Mouse (Mus musculus) urinary bladder, postnatal 36 days (tissue): ENCODE data around the gene Icam1.
"Not testable (repeated sequence)": the region's sequence is repeated elsewhere in the genome, so short reads cannot be mapped to it uniquely, and the experiment has no call there.

ENCODE experiments used
- DNase-seq, 2 experiments: peaks; one replicate each; pipeline ENCODE4 v3.0.0; 2022; ENCODE audit warnings: low spot score in 2 of 2, mixed read lengths in 1 of 2

The Icam1 gene

DNA sequence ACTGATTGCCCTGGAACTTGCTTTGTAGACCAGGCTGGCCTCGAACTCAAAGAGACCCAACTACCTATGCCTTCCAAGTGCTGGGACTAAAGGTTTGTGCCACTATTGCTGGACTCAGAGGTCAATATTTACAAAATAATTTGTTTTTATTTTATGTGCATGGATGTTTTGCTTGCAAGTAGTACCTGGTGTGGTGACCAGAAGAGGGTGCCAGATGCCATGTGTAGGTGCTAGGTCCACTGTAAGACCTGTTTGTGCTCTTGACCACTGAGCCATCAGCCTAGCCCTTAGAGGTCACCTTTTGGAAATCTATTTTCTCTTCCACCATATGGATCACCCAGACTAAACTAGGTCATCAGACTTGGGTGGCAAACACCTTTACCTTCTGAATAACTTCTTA, 6.9 kb downstream of the Icam1 start:
- no peak for DNase-seq

DNA sequence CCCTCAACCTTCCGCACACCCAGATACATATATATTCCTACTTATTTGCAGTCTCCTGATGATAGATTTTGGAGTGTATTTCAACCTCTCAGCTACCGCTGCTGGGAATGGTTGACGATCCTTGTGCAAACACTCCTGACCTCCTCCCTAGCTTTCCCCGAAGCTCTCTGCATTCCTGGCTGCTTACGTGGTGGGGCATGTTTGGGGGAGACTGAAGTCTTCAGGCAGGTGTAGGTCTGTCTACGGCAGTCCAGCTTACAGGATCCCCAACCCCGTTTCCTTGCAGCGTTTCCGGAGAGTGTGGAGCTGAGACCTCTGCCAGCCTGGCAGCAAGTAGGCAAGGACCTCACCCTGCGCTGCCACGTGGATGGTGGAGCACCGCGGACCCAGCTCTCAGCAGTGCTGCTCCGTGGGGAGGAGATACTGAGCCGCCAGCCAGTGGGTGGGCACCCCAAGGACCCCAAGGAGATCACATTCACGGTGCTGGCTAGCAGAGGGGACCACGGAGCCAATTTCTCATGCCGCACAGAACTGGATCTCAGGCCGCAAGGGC, 9.5 kb downstream of the Icam1 start:
- no peak for DNase-seq

DNA sequence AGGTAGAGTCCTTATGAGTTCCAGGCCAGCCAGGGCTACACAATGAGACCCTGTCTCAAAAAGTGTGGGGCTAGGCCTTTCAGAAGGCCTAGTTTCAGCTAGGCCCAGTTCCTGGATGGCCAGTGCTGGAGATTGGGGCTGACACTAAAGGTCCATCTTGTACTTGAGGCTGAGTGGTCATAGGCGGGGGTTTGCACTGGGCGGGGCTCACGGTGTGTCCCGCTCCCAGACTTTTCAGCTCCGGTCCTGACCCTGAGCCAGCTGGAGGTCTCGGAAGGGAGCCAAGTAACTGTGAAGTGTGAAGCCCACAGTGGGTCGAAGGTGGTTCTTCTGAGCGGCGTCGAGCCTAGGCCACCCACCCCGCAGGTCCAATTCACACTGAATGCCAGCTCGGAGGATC, 11.1 kb downstream of the Icam1 start:
- no peak for DNase-seq

DNA sequence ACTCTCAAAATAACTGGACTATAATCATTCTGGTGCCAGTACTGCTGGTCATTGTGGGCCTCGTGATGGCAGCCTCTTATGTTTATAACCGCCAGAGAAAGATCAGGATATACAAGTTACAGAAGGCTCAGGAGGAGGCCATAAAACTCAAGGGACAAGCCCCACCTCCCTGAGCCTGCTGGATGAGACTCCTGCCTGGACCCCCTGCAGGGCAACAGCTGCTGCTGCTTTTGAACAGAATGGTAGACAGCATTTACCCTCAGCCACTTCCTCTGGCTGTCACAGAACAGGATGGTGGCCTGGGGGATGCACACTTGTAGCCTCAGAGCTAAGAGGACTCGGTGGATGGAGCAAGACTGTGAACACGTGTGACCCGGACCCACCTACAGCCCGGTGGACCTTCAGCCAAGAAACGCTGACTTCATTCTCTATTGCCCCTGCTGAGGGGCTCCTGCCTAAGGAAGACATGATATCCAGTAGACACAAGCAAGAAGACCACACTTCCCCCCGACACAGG, 12.0 kb downstream of the Icam1 start:
- DNase-seq, result no peak

DNA sequence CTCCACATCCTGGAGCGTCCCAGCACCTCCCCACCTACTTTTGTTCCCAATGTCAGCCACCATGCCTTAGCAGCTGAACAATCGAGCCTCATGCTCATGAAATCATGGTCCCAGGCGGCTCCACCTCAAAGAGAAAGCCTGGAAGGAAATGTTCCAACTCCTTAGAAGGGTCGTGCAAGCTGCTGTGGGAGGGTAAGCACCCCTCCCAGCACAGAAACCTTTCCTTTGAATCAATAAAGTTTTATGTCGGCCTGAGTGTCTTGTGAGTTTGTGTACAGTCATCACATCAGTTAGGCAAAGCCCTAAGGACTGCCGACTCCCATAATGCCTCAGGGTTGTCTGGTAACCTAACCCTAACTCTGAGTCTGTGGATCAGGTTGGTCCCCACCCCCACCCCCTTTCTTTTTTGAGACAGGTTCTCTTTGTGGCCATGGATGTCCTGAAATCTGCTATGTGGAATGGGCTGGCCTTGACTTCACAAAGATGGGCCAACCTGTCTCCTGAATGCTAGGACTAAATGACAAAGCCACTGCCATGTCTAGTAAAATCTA, 12.8 kb downstream of the Icam1 start:
- no peak for DNase-seq

DNA sequence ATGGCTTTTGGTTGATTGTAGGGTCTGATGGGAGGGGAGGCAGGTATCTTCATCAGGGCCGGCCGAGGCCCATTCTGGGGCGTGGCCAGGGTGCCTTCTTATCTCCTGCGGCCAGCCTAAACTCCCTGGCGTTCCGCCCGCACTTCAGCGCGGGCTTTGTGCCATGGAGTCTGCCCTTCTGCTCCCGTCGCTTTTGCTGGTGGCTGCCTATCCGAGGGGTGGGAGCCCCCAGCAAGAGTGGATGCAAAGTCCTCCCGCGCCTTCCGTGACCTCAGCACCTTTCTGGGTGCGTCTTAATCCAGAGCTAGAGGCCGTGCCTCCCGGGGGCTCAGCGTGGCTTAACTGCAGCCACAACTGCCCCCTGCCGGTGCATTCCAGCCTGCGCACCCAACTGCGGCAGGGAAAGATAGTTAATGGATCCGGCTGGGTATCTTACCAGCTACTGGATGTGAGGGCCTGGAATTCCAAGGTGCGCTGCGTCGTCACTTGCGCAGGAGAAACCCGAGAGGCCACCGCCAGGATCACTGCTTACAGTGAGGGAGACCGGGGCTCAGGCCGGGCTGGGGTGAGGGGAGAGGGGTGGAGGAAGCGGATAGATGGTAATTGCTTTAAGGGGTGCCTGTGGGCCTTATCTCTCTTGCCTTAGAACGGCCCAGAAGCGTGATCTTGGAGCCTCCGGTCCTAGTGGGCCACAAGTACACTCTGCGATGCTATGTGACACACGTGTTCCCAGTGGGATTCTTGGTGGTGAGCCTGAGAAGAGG, 13.7 kb downstream of the Icam1 start, which contains the start of gene Icam4:
Gene Icam4, plus strand, starts transcription at position 83 of the 764 bp plus-strand sequence.
- peak; percentile 75 to 85 for DNase-seq

DNA sequence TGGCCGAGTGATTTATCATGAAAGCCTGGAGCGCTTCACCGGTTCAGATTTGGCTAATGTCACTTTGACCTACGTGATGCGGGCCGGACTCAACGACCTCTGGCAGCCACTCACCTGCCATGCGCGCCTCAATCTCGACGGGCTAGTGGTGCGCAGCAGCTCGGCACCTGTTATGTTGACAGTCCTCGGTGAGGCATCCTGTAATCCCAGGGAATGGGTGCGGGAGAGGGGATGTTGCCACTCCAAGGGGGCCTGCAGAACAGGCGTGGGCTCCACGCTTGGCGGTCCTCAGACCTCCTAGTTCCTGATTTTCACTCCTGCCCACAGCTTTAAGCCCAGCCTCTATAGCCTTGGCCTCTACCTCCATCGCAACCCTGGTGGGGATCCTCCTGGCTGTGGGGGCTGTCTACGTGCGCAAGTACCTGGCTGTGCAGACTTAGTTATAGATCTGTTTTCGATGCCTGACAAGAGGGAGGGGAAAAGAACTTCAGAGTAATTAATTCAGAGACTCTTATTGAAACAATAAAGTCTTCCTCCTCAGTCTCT, 14.3 kb downstream of the Icam1 start:
- no peak for DNase-seq

DNA sequence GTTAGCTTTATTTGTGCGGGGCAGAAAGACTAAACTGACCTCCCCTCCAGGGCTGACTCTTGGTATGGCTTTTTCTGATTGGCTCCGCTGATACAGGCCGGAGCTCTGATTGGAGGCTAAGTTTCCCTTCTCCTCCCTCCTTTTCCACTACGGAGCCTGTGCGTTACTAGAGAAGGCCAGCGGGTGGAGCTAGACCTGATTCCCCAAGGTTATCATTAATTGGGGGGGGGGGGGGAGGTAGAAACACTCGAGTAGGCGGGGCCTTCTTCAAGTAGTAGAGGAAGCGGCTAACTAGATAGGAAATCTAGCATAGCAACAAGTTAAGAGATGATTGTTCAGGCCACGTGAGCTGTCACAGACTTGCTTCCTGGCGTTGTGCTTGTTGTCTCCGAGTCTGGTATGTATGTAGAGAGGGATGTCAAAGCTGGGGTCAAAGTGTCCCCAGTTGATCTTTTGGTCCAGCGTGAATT, 15.0 kb downstream of the Icam1 start:
- peak; percentile 69 to 89 for DNase-seq

DNA sequence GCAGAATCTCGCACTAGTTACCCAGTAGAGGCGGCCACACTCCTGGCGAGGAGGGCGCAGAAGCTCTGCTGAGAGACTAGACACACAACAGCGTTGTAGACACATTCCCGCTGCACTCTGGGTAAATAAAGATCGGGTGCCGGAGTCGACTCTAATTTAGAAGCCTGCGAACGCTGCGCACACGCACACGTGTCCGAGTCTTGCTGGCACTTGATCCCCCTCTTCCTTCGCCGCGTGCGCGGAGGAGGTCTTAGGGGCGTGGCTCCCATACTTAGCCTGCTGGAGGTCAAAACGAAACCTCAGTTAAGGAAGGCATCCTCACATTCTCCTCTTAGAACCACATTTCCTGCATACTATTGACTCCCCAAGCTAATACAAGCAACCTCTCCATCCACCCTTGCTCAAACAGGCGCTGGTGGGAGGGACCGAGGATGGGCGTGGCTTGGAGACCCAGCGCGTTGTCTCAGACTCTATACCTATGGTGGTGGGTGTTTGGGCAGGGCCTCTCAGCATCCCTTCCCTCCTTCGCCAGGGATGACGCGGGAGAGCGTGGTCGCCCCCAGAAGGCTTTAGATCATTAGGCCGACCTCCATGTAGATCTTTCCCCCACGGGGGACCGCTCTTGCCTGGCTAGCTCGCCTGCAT, 15.6 kb downstream of the Icam1 start:
- DNase-seq, result peak in 1 of 2 experiments; percentile 58

DNA sequence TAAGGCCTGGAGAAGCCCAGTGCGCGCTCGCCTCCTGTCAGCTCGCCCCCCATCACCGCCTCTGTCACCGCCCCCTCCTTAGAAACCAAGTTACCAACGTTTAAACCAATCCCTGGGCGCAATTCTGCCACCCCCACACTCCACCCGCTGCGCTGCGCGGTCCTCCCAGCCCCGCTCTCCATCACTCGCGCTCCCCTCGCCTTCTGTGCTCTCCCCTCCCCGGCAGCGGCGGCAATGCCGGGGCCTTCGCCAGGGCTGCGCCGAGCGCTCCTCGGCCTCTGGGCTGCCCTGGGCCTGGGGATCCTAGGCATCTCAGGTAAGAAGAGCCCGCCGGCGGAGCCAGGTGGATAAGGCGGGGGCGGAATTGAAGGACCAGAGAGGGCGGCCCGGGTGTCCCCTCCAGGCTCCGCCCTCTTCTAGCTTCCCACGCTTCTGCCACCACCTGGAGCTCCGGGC, 16.1 kb downstream of the Icam1 start, which contains the start of gene Icam5:
Gene Icam5, plus strand, starts transcription at position 178 of the 456 bp plus-strand sequence.
- DNase-seq, result no peak

DNA sequence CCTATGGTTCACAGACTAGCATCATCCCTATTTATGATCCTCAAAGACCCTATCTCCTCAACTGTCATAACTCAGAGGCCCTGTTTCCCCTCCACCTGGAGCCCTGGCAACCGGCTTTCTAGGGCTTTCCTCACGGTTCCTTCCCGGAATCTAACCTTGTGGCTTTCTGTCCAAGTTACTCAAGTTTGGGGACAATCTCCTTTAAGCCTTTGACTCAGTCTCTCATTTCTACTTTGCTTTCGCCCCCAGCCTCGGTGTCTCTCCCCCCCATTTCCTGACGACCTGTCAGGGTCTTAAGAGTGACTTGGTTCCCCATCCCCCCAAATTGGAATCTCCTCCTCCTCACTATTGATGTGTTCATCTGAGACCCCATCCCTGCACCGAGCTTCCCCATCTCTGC, 16.7 kb downstream of the Icam1 start:
- DNase-seq, result no peak

DNA sequence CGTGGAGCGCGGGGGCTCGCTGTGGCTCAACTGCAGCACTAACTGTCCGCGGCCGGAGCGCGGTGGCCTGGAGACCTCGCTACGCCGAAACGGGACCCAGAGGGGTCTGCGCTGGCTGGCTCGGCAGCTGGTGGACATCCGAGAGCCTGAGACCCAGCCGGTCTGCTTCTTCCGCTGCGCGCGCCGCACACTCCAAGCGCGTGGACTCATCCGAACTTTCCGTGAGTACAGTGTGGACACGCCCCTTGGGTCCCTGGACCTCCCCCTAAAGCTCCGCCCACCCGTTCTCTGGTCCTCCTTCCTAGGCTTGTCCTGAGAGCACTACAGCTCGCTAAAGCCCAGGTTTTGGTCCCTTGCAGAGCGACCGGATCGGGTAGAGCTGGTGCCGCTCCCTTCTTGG, 17.4 kb downstream of the Icam1 start:
- DNase-seq, result peak; percentile 89 to 90

DNA sequence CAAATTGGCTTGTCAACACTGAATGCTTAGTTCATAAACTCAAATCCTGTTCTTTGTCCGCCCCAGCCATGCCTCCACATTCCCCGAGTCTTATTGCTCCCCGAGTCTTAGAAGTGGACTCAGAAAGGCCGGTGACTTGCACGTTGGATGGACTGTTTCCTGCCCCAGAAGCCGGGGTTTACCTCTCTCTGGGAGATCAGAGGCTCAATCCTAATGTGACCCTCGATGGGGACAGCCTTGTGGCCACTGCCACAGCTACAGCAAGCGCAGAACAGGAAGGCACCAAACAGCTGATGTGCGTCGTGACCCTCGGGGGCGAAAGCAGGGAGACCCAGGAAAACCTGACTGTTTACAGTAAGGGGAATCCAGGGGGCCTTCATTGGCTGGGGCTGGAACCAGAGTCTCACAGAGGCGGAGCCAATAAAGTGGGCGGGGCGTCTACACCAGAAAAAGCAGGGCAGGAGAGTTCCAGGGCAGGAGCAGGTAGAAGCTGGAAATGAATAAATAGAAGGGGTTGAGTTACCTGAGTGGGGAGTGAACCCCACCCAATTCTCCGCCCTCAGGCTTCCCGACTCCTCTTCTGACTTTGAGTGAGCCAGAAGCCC, 18.8 kb downstream of the Icam1 start:
- DNase-seq, result no peak

DNA sequence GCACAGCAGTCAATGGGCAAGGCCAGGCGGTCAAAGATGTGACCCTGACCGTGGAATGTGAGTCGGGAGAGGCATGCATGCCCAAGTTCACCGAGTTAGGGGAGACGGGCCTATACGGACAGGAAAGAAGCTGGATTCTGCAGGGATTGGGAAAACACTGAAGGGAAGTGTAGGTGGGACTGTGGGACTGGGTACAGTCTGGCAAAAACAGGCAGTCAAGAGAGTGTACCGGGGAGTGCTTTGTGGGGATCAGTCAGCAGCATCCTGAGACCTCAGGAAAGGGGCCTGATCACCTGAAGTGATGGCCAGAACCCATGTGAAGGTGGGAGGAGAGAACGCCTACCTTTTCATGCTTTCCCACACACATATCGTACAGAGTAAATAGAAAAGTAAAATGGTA, 19.8 kb downstream of the Icam1 start:
- DNase-seq, result no peak

DNA sequence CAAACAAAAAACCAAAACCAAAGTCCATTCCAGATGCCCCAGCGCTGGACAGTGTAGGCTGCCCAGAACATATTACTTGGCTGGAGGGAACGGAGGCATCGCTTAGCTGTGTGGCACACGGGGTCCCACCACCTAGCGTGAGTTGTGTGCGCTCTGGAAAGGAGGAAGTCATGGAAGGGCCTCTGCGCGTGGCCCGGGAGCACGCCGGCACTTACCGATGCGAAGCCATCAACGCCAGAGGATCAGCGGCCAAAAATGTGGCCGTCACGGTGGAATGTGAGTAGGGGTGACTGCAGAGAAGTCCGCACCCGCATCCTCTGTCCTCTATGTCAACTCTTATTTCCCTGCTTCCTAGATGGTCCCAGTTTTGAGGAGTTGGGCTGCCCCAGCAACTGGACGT, 20.4 kb downstream of the Icam1 start:
- no peak for DNase-seq

DNA sequence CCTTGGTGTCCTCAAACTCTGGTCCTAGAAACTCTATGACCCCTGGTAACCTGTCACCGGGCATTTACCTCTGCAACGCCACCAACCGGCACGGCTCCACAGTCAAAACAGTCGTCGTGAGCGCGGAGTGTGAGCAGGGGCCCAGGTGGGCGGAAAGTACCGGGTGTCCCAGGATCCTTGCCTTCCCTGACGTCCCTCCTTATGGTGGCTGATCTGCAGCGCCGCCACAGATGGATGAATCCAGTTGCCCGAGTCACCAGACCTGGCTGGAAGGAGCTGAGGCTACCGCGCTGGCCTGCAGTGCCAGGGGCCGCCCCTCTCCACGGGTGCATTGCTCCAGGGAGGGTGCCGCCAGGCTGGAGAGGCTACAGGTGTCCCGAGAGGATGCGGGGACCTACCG, 20.9 kb downstream of the Icam1 start:
- DNase-seq, result no peak

DNA sequence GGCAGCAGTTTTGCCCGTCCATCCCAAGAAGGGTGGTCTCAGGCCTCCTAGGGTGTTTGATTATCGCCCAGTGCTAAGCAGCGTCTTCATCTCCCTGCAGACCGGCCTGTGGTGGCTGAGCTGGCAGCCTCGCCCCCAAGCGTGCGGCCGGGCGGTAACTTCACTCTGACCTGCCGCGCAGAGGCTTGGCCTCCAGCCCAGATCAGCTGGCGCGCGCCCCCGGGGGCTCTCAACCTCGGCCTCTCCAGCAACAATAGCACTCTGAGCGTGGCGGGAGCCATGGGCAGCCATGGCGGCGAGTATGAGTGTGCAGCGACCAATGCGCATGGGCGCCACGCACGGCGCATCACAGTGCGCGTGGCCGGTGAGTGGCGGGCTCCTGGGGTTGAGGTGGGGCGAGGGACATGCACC, 21.7 kb downstream of the Icam1 start:
- DNase-seq, result no peak

DNA sequence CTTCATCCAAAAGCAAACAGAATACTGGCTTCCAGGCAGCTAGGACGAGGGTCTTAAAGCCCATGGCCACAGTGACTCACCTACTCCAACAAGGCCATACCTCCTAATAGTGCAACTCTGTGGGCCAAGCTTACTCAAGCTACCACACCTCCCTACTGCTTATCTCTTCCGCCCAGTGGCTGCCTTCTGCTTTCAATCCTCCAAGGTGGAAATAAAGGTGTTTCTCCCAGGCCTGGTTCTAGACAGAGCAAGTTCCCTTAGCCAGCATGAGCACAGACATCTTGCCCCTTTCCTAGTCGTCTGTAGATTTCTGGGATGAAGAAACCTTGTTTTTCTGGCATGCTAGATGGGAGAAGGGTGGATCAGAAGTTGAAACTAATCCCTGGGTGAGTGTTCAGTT, 24.0 kb downstream of the Icam1 start:
- DNase-seq, result no peak

DNA sequence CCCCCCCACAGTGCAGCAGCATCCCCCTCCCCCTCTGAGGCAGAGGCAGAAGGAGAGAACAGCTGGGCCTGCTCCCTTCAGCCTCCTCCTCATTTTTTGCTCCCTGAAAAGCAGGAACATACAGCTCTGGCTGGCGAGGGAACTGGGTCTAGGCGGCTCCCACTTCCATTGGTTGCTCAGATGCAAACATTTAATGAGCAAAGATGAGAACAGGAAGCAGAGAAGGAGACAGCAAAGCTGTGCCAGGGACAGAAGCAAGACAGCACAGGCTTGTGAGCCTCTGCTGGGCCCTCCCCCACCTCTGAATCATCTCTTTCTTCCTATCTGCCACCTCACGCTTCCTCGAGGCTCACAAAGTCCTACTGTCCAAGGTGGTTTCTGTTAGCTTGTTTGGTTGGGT, 25.5 kb downstream of the Icam1 start:
- no peak for DNase-seq

DNA sequence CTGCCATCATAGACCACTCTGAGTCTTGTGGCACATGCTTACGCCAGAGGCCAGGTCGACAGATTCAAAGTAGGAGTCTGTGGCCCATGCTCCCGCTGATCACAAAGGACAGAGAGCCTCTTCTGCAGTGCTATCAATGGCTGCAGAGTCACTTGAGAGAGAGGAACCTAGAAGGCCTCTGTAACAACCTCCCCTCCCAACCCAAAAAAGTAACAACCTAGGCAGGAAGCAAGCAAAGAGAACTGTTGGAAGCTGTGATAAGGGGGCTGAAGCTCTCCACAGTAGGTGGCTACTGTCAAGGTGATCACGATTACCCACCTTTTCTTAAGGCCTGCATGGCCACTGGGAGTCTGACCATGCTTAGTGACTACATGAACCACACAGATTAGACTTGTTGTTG, 27.8 kb downstream of the Icam1 start:
- DNase-seq, result no peak

DNA sequence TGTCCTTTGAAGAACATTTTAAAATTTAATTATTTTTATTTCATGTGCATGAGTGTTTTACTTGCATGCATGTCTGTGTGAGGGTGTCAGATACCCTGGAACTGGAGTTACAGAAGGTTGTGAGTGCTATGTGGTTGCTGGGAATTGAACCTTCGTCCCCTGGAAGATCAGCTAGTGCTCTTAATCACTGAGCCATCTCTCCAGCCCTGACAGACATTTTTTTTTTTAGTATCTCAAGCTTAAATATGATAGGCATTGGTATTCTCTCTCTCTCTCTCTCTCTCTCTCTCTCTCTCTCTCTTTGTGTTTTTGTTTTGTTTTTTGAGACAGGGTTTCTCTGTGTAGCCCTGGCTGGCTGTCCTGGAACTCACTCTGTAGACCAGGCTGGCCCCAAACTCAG, 29.0 kb downstream of the Icam1 start:
- DNase-seq, result not testable (repeated sequence)

DNA sequence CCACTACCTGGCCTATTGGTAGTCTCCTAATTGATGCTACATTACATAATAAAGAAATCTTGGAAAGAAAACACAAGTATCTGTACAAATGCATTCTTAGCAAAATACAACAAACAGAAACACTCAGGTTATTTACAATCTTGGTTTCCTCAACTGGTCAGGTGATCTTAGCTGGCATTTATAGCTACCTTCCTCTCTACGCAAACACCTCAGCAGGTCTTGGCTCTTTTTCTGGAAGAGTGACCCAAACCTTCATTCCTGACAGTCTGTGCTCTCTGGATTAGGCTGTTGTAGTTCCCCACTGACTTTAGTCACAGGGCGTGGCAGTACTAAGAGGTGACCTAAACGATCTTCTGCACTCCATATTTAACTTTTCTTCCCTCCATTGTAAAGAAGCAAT, 29.4 kb downstream of the Icam1 start:
- no peak for DNase-seq
